Mouse (Mus musculus): ENCODE measurements around the gene Lrba.

Gene Lrba

DNA sequence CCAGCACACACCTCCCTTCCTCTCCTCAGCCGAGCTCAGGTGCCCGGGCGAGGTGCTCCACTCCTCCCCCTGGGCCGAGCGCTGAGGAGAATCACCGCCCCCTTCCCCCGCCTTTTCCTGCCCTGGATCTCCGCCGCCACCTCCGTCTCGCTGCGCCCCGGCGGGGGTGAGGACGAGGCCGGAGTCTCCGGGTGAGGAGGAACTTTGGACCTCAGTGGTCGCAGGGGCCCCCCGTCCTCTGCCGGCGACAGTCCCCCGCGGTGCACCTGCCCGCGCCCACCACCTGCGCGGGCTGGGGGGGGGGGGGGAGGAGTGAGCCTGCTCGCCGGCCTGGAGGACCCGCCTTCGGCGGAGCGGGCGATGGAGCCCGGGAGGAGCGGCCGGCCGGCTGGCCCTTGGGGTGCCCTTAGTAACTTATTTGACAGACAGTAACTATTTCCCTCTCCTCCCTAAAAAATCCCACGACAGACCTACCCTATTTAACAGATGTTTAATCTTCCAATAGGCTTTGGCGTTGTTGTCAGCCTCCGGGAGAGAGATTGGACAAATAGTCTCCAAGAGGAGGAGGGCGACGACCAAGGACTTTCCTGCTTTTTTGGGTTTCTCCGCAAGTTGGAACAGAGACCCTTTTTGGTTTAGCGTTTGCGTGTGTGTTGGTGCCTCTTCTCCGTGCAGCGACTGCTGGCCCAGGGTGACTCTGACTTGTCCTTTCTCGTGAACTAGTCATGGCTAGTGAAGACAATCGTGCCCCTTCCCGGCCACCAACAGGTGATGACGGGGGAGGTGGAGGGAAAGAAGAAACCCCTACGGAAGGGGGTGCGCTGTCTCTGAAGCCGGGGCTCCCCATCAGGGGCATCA lies at the start of gene Lrba:
Lrba (plus strand) TSS at position 117 of the 858 bp plus-strand sequence.
- peak; percentile 79 to 82 for DNase-seq

DNA sequence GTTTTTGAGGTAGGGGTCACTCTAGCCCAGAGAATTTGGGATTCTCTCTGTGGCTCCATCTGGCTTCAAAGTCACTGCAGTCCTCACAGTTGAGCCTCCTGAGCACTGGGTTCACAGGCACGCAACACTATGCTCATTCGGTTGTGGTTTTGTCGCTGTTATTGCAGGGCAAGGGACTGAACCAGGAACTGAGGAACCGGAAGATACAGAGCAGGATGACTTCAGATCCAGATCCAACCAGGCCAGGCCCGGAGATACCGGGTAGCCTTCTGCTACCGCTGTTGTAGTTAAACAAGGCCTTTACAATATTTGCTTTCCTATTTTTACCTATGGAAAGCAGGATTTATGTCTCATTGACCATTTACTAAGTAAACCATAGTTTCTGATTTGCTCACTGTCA lies 44.8 kb upstream of the Lrba start:
- DNase-seq, result no peak

DNA sequence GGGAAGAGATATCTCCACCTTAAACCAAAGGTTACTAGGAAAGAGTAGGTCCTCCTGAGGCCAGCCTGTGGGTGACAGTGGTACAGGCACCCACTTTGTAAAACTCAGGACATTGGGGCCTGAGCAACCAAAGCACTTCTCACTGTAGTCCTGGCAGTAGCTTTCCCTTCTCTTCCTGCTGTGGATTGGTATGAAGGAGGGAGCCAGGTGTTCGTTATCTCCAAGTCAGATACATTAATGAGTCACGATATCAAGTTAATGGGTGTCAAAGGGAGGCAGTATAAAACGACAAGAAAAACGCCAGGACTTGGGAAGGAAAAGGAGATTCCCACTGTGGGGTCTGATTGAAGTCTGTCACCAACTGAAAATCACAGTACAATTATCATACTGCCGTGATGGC lies 43.4 kb upstream of the Lrba start:
- no peak for DNase-seq

DNA sequence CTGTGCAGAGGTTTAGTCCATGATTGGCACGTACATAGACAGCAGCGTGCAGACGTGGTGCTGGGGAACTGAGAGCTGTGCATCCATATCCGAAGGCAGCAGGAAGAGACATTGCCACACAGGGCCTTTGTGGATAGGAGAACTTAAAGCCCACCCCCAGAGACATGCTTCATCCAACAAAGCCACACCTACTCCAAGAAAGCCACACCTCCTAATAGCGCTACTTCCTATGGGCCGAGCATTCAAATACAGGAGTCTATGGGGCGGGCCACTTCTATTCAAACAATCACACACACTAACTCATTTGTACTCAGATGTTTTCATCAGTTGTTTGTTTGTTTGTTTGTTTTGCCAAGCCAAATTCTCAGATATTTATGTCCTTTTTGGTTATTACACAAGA lies 39.9 kb upstream of the Lrba start:
- DNase-seq, result no peak

DNA sequence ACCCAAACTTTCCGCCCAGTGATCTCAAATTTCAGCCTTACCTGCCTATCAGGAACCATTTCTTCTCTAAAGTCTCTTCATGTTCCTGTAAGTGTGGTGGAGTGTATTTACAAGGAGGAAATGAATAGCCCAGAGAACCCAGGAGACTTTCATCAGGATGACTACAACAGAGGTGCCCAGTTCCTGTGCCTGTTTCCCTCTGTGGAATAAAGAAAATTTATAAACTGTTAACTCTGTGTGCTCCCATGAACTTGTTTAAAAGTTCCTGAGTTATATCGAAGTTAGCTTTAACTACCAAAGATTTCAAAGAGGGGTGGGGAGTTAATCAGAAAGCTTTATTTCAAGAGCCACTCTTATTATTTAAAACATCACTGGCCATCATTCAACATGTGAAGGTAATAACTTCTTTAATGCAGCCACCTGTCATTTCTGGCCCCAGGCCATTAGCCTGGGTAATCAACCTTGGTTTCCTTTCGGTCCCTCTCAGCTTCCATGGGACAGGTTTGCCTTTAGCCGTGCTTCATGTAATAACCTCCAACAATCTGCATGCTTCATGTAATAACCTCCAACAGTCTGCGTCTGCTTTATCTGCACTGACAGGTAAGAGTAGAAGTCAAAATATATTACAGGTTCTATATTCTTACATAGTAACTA lies 36.6 kb upstream of the Lrba start:
- DNase-seq, result no peak

DNA sequence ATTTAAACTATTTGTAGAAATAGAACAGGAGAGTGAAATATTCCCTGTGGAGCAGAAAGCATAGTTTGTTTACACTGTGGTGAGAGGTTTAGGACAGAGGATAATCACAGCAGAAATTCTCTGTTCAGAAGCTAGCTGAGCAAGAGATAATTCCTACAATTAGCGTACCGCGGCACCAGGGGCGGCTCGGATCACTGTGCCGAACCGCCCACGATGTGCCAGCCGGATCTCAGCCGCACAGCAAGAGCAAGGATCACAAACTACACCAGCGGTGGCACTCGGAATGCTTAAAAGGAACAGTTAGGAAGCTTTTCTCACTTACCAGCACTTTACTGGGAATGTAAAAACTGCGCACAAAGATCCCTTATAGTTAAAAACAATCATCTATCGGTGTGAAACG lies 28.5 kb upstream of the Lrba start:
- no peak for DNase-seq

DNA sequence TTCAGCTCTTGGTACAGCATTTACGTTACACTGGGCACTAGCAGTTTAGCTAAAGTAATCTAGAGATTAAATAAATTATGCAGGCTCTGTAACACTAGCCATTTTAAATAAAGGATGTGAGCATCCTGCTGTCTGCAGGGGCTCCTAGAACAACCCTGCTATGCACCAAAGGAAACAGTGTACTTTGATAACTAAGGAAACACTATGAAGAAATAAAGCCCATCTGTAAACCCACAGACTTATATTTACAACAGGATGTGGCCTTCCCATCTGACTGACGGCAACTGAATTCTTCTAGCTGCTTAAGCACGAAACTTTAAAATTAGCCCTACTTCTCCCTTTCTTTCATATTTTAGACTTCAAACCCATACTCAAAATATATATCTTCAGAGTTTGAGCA lies 28.0 kb upstream of the Lrba start:
- no peak for DNase-seq

DNA sequence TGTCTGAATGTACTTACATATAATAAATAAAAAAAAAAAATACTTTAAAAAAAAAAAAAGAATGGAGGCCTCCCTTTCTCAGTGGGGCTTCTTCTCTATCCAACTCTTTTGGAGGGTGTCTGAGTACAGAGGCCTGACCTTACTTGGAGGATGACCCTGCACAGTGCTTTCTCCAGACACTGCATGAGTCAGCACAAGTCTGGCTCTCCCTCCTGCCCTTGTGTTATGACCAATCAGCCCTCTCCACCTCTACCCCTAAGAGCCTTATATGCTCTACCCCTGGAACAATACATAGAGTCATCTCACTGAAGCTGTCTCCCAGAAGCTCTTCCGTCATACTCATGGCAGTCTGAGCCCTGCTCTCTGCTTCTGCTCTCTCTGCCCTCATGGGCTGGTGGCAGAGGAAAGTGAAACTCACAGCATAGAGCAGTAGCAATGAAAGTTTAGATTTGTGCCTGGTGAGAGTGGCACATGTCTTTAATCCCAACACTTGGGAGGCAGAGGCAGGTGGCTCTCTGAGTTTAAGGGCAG lies 22.8 kb upstream of the Lrba start:
- no peak for DNase-seq

DNA sequence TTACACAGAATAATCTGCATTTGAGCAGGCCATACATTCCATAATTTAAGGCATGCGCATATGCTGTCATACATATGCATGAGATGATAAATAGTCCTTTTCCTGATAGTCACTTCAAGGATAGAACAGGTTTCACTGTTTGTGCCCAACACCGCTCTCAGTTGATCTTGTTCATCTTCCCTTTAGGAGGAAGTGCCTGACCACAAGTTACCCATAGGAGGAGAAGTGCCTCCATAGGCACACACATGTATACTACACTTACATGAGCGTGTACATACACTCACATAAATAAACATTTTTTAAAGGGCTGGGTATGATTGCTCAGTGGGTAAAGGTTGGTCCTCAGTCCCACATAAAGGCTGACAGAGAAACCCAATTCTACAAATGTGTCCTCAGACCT lies 22.0 kb upstream of the Lrba start:
- no peak for DNase-seq

DNA sequence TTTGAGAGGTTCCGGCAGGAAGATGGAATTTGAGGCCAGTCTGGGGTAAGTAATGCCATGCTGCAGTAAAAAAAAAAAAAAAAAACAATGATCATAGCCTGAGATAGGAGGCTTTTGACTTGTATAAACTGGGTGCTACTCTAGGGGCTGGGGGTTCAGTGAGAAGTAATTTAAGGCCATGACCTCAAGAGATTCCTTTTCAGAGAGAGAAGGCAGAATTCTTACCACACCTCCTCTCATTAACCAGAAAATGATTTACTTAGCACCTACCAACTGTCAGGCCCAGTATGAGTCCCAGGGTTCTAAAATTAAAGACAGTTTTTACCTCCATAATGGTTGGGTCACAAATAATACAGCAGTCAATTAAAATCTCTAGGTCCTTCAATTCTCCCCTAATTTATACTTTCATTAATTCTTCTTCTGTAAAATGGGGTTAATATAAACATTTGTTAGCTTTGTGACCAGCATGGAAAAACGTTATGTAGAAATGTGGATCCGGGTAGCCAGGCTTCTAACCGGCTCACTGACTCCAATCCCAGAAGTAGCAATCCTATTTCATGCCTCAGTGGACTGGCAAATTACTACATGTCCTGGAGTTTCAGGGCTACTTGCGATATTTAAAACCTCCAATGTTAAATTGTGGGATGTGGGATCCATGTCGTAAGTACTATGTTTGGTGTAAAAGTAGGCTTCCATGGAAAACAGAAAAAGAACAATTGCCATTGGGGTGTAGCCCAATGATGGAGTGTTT lies 19.7 kb upstream of the Lrba start:
- DNase-seq, result no peak

DNA sequence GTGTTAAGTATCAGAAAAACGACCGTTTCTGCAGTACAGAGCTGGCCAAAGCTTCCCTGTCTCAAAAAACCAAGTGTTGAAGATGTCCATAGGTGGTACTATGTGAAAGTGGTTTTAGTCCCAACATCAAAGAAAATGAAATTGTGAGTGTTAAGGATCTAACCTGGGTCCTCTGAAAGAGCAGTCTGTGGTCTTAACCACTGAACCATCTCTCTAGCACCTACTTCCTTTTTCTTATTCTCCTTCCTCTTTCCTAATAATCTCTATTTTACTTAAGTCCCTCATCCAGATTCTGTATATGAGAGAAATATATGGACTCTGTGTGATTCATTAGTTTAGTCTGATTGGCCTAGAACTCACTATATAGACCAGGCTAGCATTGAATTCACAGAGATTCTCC lies 17.9 kb upstream of the Lrba start:
- DNase-seq, result no peak

DNA sequence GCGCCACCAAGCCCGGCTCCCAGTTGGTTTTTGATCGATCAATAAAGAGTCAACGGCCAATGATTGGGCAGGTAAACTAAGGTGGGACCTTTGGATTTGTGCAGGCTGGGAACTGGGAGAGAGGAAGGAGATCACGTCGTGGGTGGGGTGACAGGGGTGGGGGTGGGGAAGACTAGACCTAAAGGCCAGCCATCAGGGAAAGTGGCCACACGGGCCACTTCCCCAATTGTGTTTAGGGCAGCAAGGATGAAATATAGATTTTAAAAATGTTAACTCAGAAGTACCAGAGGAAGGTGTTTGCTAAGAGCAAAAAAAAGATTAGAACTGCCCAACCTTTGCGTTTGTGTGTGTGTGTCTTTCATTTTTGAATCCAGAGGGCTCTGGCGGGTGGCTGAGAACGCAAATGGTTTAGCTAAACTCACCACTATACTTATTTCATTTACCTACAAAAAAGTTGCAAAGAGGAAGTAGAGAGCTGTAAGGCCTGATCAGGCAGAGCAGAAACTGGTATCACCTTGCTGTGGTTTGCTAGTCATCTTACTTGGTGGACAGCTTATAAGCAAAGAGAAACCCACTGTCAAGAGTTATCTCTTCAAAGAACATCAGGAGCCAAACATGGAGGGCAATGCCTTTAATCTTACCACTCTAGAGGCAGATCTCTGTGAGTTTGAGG lies 14.1 kb upstream of the Lrba start:
- DNase-seq, result no peak

DNA sequence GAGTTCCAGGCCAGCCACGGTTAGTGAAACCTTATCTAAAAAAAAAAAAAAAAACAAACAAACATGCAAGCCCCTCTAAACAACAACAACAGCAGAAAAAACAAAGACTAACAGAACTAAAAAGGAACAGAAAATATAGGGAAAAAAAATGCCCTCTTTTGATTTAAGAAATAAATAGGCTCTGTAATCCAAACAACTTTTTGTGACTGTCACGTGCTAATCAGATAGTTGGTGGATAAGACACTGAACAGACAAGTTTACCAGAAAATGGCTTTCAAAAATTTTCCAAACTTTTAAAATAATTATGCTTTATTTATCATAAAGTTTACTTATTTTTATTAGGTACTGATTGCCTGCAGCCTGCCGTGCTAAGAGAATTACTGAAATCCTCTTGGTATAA lies 13.5 kb upstream of the Lrba start:
- DNase-seq, result no peak

DNA sequence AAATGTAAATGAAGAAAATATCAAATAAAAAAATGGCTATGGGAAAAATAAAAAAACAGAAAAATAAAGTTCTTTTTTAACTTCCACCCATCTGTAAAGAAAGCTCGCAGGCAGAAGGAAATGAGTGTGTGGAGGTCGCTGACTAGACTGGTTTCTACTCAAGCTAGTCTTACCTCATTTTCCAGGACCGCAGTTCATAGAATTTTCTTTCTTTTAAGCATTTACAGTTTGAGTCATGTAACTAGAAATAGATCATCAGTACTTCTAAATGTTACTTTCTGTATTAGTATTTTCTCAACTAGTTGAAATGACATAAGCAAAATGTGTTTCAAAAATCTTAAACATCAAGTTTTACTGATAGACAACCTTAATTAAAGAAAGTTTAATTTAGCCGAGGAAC lies 10.2 kb upstream of the Lrba start:
- DNase-seq, result no peak

DNA sequence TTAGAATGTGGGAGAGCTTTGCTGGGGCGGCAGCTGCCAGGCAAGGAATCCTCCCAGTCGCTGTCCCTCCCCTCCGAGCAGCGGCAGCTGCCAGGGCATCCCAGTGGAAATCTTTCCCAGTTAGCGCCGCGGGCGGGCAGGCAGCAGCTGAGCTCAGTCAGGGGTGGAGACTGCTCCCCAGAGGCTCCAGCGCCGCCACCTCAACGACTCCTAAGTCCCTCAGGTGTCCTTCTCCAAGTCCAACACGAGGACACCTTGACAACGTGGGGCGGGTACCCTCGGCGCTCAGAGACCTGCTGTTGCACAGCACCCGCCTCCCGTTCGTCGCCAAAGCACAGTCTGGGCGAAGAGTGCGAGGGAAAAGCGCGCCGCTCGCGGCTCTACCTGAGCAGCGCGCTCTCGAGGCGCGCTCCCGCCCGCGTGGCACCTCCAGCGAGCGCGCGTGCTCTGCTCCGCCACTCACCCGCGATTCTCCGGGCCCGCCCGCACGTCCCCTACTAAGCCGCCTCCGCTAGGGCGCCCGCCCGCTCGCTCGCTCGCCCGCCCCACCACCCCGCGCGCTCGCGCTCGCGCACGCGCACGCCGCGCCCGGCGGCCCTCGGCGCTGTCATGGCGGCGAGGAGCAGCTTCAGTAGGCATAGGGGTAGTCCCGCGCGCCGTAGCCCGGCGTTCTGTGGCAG lies 706 bp upstream of the Lrba start:
- DNase-seq, result peak; percentile 89 to 94

DNA sequence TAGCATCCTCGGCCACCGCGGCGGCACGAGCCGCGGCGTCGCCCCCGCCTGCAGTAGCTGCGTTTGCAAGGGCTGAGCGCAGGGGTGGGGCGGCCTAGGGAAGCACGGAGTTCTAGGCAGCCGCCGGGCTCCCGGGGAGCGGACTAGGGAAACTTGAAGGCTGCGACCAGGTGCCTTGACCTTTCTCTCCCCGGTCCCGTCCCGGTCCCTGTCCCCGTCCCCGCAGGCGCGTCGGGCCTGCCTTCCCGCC lies 241 bp upstream of the Lrba start:
- no peak for DNase-seq

DNA sequence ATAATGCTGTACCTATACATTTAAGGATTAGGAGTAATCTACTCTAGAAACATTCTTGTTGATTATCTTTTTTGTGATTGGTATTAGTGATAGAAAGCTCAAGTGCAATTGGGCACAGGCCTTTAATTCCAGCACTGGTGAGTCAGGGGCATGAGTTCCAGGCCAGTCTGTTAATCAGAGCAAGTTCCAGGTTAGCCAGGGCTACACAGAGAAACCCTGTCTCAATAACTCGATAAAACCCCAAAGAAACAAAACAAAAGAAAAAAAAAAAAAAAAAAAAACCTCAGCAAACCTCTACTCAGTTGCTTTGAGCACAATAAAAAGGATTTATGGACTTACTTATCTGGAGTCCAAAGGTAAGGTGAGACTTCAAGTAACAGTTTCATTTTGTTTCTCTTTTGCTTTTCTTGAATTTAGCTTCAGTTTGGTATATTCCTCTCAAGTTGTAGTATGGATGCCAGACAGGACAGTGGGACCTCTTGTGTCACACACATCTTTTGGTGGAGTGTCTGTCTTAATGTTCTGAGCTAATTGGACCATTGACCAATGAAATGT lies 7.1 kb downstream of the Lrba start:
- no peak for DNase-seq

DNA sequence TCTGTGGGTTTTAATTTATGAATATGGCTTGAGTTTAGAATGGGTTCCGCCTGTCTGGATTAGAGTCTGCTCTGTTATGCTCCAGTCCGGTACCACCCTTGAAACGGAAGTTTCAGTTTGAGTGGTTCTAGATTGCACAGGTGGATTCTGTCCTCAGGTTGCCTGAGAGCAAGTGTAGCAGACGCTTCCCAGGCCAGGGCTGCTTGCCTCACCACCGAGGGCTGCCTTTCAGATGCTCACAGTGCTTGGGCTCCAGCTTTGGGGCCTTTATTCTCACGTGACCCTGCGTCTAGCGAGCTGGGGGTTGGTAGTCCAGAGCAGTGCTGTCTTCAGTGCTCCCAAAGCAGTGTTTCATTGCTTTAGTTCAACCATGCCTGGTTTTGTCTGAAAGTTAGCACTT lies 22.7 kb downstream of the Lrba start:
- no peak for DNase-seq

DNA sequence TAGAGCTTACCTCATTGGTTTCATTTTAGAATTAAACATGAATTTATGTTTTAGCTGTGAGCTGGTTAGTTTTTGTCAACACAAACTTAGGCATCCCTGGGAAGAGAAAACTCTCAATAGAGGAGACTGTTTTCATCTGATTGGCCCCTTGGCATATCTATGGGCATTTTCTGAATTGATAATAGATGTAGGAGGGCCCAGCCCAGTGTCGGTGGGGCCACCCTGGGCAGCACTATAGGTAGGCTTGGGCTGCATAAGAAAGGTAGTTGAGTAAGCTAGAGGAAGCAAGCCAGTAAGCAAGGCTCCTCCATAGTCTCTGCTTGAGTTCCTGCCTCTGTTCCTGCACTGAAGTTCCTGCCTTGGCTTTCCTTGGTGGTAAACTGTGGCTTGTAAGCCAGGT lies 26.7 kb downstream of the Lrba start:
- no peak for DNase-seq

DNA sequence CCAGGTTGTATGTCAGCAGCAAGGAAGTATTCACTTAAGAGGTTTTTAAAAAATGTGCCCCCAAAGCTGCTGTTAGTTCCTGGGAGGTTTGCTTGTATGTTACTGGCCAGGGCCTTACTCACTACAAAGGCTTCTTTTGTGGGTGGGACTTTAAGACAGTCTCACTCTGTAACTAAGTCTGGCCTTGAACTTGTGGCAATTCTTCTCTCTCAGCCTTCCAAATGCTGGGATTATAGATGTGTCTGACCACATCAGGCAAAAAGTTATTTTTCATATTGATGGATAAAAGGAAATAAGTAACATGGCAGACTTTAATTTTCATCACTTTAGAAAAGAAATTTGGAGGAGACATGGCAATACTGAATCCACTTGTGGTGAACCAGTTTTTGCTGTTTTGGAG lies 28.1 kb downstream of the Lrba start:
- no peak for DNase-seq

DNA sequence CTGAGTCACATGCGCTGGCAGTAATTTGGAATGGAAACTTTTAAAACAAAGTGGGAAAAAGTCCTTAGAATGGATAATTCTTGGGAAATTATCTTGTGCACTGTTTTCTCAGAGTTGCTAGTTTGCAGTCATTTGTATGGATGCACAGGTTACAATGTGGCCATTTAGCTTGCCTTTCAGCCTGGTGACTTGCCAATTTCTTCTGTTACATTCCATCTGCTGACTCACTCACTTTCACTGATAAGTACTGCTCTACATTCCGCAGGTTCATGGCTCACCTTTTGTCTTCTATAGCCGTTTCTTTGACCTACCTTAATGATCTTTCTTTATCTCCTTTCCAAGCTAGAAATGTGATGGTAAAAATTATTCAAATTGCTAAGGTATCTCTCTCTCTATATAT lies 28.6 kb downstream of the Lrba start:
- DNase-seq, result peak in 1 of 2 experiments; percentile 16

DNA sequence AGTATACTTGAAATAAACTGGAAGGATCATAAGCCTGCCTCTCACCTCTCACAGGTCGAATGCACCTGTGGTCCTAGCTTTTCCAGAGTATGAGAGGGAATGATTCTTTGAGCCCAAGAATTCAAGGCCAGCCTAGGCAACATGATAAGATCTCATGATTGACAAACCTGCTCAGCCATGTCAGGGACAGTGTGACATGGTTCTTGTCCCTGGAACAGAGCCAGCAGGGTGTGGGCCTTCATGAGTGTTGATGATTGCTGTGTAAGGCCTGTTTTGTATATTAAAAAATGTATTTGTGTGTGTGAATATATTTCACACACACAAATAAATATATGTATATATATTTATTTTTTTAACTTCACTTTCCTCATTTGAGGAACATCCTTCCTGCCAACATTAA lies 29.3 kb downstream of the Lrba start:
- DNase-seq, result no peak
